Mouse (Mus musculus) kidney, embryonic 15.5 days (tissue): ENCODE results near the gene Dock2. TPM values are rescaled to one million over a fixed set of nuclear protein-coding genes. Genes with fewer than 3 reads are reported as not detected.
"Not testable (repeated sequence)": the region's sequence is repeated elsewhere in the genome, so short reads cannot be mapped to it uniquely, and the experiment has no call there.

Source experiments
- ATAC-seq: fragments of 200-750 bp; cut with Nextera tagmentation; replicated peaks from 2 replicates; pipeline ENCODE4 v1.8.0; 2017; ENCODE audit warnings: moderate TSS enrichment; ENCODE audit not compliant: low FRiP score
- H3K27ac ChIP-seq: fragments of 300-500 bp; sonication (generic); 2 replicates; pipeline ENCODE4 v1.5.1; 2015; ENCODE audit warnings: mild to moderate bottlenecking, inconsistent platforms
- H3K27me3 ChIP-seq: fragments of 300-500 bp; sonication (generic); 2 replicates; pipeline ENCODE4 v1.6.1; 2015; ENCODE audit warnings: inconsistent platforms
- H3K36me3 ChIP-seq: fragments of 300-500 bp; sonication (generic); 2 replicates; pipeline ENCODE4 v1.6.1; 2015; ENCODE audit warnings: inconsistent platforms
- H3K4me1 ChIP-seq: fragments of 300-500 bp; sonication (generic); 2 replicates; pipeline ENCODE4 v1.6.1; 2015; ENCODE audit warnings: inconsistent platforms
- H3K4me2 ChIP-seq: fragments of 300-500 bp; sonication (generic); 2 replicates; pipeline ENCODE4 v1.6.1; 2015; ENCODE audit warnings: moderate library complexity, mild to moderate bottlenecking, inconsistent platforms
- H3K4me3 ChIP-seq: fragments of 300-500 bp; sonication (generic); replicated peaks from 2 replicates; pipeline ENCODE4 v1.5.1; 2015; ENCODE audit warnings: mild to moderate bottlenecking, inconsistent platforms
- H3K9ac ChIP-seq: fragments of 300-500 bp; sonication (generic); 2 replicates; pipeline ENCODE4 v1.6.1; 2015; ENCODE audit warnings: mild to moderate bottlenecking, inconsistent platforms
- H3K9me3 ChIP-seq: fragments of 300-500 bp; sonication (generic); replicated peaks from 2 replicates; pipeline ENCODE4 v1.6.1; 2016; ENCODE audit warnings: inconsistent platforms
- WGBS: fragments of 180-500 bp; shearing (Covaris S2); methylation state at CpG from one replicate; pipeline ENCODE4 v1.1.7; 2015; ENCODE audit warnings: mixed read lengths; 5-methylcytosine and 5-hydroxymethylcytosine counted together
- polyA plus RNA-seq: library from polyadenylated mRNA; unstranded; fragments of >200 nt; fragmentation: Nextera tagmentation; extraction: Ambion mirVana; gene quantifications from 2 replicates; pipeline ENCODE4 v1.2.1, GENCODE M21; 2015

Gene Dock2
- polyA plus RNA-seq = 1.0 and 1.1 TPM in 2 replicates

DNA sequence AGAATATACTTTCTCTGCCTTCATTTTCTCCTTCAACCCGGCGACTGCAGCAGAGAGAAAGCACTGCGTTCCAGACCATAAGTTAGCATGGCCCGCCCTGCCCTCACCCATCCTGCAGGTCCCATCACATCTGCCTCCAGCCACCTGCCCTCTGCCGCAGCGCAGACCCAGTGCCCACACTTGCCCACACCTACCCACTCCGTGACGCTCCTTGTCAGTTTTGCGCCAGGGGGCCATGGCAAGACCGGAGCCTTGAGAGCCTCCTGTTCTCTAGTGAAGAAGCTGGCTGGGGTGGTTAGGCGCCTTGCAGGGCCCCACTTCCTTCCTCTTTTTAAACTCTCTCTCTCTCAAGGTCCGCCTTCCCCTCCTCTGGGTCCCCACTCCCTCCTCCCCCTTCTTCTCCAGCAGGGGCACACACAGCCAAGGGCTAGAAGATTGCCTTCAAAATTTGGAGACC lies at the start of gene Dock2:
Gene Dock2 (minus strand): TSS at position 306 of the 457 bp plus-strand sequence.
- no peak within 1 kb of the TSS for H3K4me3 ChIP-seq
- ATAC-seq = no peak
- WGBS = 89% methylated on average over 12 of the region's 12 CpGs

DNA sequence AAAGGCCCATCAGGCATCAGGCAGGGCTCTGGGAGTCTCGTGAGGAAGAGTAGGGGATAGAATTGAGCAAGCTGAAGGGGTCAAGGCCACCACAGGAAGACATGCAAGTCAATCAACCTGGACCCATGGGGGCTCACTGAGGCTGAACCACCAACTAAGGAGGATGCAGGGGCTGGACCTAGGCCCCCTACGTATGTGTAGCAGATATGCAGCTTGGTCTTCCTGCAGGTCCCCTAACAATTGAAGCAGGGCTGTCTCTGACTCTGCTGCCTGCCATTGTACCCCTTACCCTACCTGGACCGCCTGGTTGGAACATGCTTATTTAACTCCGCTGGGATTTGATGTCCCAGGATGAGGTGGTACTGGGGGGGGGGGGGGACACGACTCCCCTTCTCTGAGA lies 49.0 kb upstream of the Dock2 start:
- H3K9me3 ChIP-seq = no peaks in the 10 kb centered on the region
- ATAC-seq = 0 out of 2 replicates have a peak, but pooled peaks have one; percentile 10
- H3K4me1 ChIP-seq = peaks cover 15% of the 10 kb centered on the region
- H3K27ac ChIP-seq = no peak overlapping the region
- H3K4me3 ChIP-seq = peak overlapping the region; percentile 78
- peak overlapping the region; percentile 82 for H3K4me2 ChIP-seq
- H3K9ac ChIP-seq = peak overlapping the region; percentile 75
- peaks cover 33% of the 10 kb centered on the region for H3K36me3 ChIP-seq
- WGBS = 6% methylated on average over 4 of the region's 5 CpGs
- H3K27me3 ChIP-seq = no peaks in the 10 kb centered on the region

More for the DNA sequence above, at the start of gene Dock2:
- Histone ChIP-seq H3K36me3 (no peaks in the 10 kb centered on the region), H3K27me3 (no peaks in the 10 kb centered on the region), H3K9ac (no peak within 1 kb of the TSS), H3K4me2 (no peak within 1 kb of the TSS), H3K4me1 (no peaks in the 10 kb centered on the region), H3K27ac (no peak within 1 kb of the TSS), H3K9me3 (no peaks in the 10 kb centered on the region)

DNA sequence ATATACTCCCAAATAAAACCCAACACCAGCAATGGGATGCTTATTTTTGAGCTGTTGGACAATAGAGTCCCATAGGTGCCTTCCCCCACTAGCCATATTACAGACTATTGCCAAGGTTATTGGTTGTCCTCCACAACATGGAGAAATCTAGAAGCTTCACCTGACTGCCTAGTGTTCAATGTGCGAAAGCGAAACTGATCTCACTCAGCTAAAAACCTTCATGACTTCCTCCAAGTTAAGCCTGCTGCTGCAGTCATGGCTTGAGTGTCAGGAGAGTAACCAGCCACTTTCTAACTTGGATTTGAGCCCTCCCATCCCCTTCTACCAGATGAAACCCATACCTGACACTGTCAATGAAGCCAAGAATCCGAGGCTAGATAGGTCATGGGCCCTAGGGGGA lies 44.1 kb upstream of the Dock2 start:
- no peaks in the 10 kb centered on the region for H3K27me3 ChIP-seq
- no peak overlapping the region for H3K4me3 ChIP-seq
- no peak overlapping the region for H3K9ac ChIP-seq
- no peak overlapping the region for H3K4me2 ChIP-seq
- no peak for ATAC-seq
- H3K27ac ChIP-seq = no peak overlapping the region
- no peaks in the 10 kb centered on the region for H3K9me3 ChIP-seq
- peaks cover 63% of the 10 kb centered on the region for H3K36me3 ChIP-seq
- 96% methylated on average over 3 of the region's 3 CpGs for WGBS
- peaks cover 6% of the 10 kb centered on the region for H3K4me1 ChIP-seq

DNA sequence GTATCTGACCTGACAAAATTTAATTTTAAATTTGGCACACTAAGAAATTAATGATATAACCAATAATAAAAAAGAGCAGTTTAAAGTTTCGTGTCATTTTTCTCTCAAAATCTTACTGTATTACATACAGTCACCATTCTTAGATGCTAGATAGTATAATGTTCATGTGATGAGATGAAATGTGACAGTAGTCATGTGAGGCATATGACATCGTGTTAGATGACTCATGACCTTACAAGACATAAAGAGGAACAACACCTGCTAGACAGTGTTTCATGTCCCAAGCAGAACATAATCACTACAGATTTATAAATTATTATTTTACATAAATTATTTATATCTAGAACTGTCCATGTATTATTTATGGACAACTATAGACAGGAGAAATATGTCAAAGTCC lies 43.2 kb upstream of the Dock2 start:
- peaks cover 70% of the 10 kb centered on the region for H3K36me3 ChIP-seq
- H3K9ac ChIP-seq = no peak overlapping the region

DNA sequence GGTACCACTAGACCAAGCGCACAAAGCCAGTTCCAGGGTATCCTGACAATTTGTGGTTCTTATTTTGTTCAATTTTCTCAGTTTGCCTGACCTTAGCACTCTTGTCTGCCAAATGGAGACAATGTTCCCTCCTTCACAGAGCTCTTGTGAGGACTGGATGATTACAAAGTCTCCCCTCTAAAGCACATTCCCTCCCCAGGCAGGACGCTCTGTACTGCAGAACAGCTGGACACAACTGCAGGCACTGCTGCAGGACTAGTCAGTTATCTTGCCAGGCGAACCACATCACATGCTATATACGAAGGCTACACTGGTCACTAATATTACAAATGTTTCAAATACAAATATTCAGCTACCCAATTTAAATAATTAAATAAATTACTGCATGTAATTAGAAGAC lies 41.1 kb upstream of the Dock2 start:
- Histone ChIP-seq H3K4me2 (no peak overlapping the region), H3K4me1 (no peaks in the 10 kb centered on the region), H3K9ac (no peak overlapping the region), H3K36me3 (peaks cover 78% of the 10 kb centered on the region), H3K27me3 (no peaks in the 10 kb centered on the region), H3K27ac (no peak overlapping the region), H3K9me3 (no peaks in the 10 kb centered on the region), H3K4me3 (no peak overlapping the region)
- WGBS = 95% methylated on average over 4 of the region's 4 CpGs
- ATAC-seq = no peak

More for the DNA sequence above, 43.2 kb upstream of the Dock2 start:
- no peaks in the 10 kb centered on the region for H3K9me3 ChIP-seq
- ATAC-seq = no peak
- no peaks in the 10 kb centered on the region for H3K27me3 ChIP-seq
- no peak overlapping the region for H3K4me2 ChIP-seq
- 94% methylated on average over 2 of the region's 2 CpGs for WGBS
- no peak overlapping the region for H3K4me3 ChIP-seq
- H3K4me1 ChIP-seq = no peaks in the 10 kb centered on the region
- H3K27ac ChIP-seq = no peak overlapping the region

DNA sequence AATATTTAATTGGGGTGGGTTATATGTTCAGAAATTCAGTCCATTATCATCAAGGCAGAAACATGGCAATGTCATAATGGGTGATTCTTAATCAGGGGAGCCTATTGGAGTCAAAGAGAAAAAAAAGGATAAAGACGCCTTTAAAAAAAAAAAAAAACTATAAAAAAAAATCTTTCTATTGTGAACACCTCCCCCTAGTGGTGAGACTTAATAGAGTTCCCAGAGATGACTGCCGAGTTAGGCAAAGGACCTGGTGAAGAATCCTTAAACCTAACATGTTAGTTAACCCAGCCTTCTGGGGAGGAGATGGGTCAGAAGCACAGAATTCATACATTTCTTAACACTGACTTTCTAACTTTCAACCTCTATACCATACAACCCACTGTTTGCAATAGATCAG lies 31.1 kb upstream of the Dock2 start:
- H3K4me2 ChIP-seq = no peak overlapping the region
- H3K9ac ChIP-seq = no peak overlapping the region
- no peak overlapping the region for H3K4me3 ChIP-seq
- no peaks in the 10 kb centered on the region for H3K27me3 ChIP-seq
- peaks cover 83% of the 10 kb centered on the region for H3K36me3 ChIP-seq
- no peaks in the 10 kb centered on the region for H3K4me1 ChIP-seq
- no peaks in the 10 kb centered on the region for H3K9me3 ChIP-seq
- 16% methylated on average over 2 of the region's 2 CpGs for WGBS
- no peak overlapping the region for H3K27ac ChIP-seq
- no peak for ATAC-seq

DNA sequence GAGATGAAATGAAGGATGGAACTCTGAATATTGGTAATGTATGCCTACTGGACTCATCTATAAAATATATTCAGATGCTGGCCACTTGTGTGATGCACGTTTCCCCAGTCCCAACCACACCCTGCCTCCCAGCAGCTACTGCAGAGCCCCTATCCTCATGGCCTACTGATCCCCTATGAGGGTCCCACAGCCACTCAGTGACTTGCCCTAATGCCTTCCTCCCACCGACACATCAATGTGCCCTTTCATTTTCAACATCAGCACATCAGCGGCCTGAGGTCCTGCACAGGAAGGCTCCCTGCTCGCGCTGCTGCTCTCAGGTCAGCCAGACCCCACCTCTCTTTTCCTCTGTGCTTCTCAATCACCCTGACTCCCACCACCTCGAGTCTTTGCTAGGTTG lies 30.6 kb upstream of the Dock2 start:
- Histone ChIP-seq H3K27ac (no peak overlapping the region), H3K36me3 (peaks cover 84% of the 10 kb centered on the region), H3K9ac (no peak overlapping the region), H3K9me3 (no peaks in the 10 kb centered on the region), H3K4me2 (no peak overlapping the region), H3K4me1 (no peaks in the 10 kb centered on the region), H3K27me3 (no peaks in the 10 kb centered on the region), H3K4me3 (no peak overlapping the region)
- no peak for ATAC-seq
- 90% methylated on average over 6 of the region's 6 CpGs for WGBS

DNA sequence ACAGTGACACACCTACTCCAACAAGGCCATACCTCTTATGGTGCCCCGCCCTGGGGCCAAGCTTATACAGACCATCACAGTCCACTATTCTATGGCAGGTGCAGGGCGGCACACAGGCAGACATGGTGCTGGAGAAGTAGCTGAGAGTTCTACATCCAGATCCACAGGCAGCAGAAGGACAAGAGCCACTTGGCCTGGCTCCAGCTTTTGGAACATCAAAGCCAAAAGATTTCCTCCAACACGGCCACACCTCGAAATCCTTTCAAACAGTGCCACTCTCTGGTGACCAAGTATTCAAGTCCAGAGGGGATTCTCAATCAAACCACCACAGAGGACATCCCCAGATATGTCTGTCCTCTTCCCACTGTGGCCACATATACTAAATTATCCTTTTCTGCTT lies 21.3 kb upstream of the Dock2 start:
- not testable (repeated sequence) for H3K9ac ChIP-seq, H3K4me2 ChIP-seq, H3K27me3 ChIP-seq, H3K27ac ChIP-seq, ATAC-seq, H3K4me1 ChIP-seq, H3K4me3 ChIP-seq, H3K36me3 ChIP-seq, H3K9me3 ChIP-seq
- 83% methylated on average over 4 of the region's 4 CpGs for WGBS

DNA sequence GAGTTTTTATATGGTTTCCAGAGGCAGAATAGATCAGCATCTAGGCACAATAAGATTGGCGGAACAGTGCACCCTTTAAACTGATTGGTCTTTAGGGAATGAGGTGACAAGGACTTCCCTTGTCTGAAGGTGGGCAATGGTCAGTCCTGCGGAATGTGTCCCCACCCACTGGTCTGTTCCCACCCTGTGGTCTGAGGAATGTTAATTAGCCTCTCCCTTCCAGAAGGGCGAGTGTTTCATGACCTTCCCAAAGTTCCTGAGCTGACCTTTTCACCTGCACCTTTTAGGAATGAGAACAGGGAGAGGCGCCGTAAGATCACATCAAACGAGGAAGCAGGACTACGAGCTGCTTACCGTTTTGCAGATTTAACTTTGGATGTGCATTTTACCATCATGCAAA lies 14.4 kb upstream of the Dock2 start:
- H3K4me1 ChIP-seq, H3K4me3 ChIP-seq, ATAC-seq, H3K9me3 ChIP-seq, H3K9ac ChIP-seq, H3K4me2 ChIP-seq, H3K27me3 ChIP-seq, H3K27ac ChIP-seq, H3K36me3 ChIP-seq: not testable (repeated sequence)
- WGBS = 56% methylated on average over 8 of the region's 8 CpGs

DNA sequence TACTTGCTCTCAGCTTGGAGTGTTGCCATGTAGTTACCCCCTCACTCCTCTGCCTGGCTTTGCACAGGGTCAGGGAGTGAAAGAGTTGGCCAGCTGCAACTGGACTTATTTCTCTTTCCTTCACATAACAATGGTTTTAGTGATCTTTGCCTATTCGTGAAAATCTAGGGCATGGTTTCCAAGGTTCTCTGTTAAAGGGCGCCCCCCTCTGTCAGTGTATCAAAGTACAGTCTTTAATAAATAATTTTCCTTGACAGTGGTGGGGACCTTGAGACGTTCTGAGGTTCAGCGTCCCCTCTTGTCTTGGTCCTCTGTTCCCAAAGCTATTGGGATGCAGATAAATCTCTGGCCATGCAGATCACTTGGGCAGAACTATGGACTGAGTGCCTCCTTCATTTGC lies 12.4 kb upstream of the Dock2 start:
- no peaks in the 10 kb centered on the region for H3K9me3 ChIP-seq
- 24% methylated on average over 4 of the region's 4 CpGs for WGBS
- H3K27me3 ChIP-seq = no peaks in the 10 kb centered on the region
- no peaks in the 10 kb centered on the region for H3K4me1 ChIP-seq
- no peak overlapping the region for H3K27ac ChIP-seq
- H3K36me3 ChIP-seq = no peaks in the 10 kb centered on the region
- no peak overlapping the region for H3K4me3 ChIP-seq
- no peak overlapping the region for H3K4me2 ChIP-seq
- H3K9ac ChIP-seq = no peak overlapping the region
- no peak for ATAC-seq

DNA sequence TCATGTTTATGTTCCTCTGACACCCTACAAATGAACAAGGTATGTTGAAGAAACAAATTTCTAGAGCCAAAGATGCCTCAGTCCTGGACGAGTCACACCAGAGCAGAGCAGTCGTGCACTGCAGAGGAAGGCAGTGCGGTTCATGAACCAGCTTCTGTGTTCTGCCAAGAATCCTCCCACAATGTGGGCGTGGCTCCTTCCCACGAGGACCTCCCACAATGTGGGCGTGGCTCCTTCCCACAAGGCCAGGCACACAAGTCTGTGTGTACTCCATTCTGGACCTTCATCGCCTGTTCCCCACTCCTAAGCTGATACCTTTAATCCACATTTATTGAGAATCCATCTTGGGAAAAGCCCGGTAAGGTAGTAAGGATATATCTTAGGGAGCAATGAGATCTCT lies 8.2 kb upstream of the Dock2 start:
- no peak overlapping the region for H3K27ac ChIP-seq
- no peaks in the 10 kb centered on the region for H3K36me3 ChIP-seq
- H3K27me3 ChIP-seq = no peaks in the 10 kb centered on the region
- no peaks in the 10 kb centered on the region for H3K4me1 ChIP-seq
- no peak overlapping the region for H3K9ac ChIP-seq
- ATAC-seq = no peak
- H3K4me2 ChIP-seq = no peak overlapping the region
- WGBS = 68% methylated on average over 8 of the region's 8 CpGs
- no peaks in the 10 kb centered on the region for H3K9me3 ChIP-seq
- no peak overlapping the region for H3K4me3 ChIP-seq

DNA sequence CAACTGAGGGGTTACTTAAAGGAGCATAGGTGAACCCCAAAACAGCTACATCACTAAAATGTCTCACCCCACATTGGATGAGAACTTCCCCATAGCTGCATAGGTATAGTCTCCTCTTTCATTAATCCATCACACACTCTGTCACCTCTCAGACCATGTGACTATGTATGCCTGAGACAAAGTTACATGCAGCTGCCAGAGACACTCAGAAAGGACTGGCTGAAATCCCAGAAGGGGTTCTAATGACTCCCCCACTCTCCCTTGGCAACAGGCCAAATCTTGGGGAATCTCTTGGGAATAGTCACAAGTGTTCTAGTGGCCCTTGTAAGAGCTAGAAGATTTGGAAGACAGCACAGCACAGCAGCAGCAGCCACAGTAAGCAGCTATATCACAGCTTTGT lies 1.2 kb upstream of the Dock2 start:
- H3K9me3 ChIP-seq = no peaks in the 10 kb centered on the region
- no peak overlapping the region for H3K4me3 ChIP-seq
- no peak overlapping the region for H3K9ac ChIP-seq
- H3K27me3 ChIP-seq = no peaks in the 10 kb centered on the region
- H3K27ac ChIP-seq = no peak overlapping the region
- no peak for ATAC-seq
- no peak overlapping the region for H3K4me2 ChIP-seq
- no peaks in the 10 kb centered on the region for H3K4me1 ChIP-seq
- H3K36me3 ChIP-seq = no peaks in the 10 kb centered on the region
